Mouse (Mus musculus) megakaryocyte, adult 5-6 weeks (primary cell): ENCODE results near the gene Csnk1g2. TPM values are rescaled to one million over a fixed set of nuclear protein-coding genes. Genes with fewer than 3 reads are reported as not detected.
A peak's percentile ranks its signal among the peaks of the same experiment; 100 is the strongest.

ENCODE experiments used
- ATAC-seq: 2 replicates; pipeline ENCODE4 v1.8.0; 2016; ENCODE audit warnings: mild to moderate bottlenecking, inconsistent platforms; ENCODE audit not compliant: poor library complexity, severe bottlenecking
- total RNA-seq, 2 experiments: library from RNA; stranded (forward) in 1 of 2; stranded (reverse) in 1 of 2; fragments of 153-499, 151-499 nt in 1 of 2; fragments of 221-1000, 200-1000 nt in 1 of 2; gene quantifications; 2 replicates each; pipeline versions ENCODE4 v1.2.3 to v1.2.4; 2015 to 2017

The Csnk1g2 gene
- total RNA-seq, 2 experiments from 2014 or later, result 46.0 to 127 TPM

GRCm38 (mm10) chr10:80663485-80664196 is 41.0 kb downstream of the Csnk1g2 start:
- peak; percentile 22; the same call in 1 of the 2 replicates for ATAC-seq

- ATAC-seq, result peak; percentile 58
Observed at GRCm38 (mm10) chr10:80664197-80665015, 41.8 kb downstream of the Csnk1g2 start.

- no peak for ATAC-seq
Observed at GRCm38 (mm10) chr10:80665016-80665380, 42.4 kb downstream of the Csnk1g2 start.

- no peak for ATAC-seq
Observed at GRCm38 (mm10) chr10:80665459-80665858, 42.8 kb downstream of the Csnk1g2 start.

- no peak for ATAC-seq
Observed at GRCm38 (mm10) chr10:80665981-80666733, 43.5 kb downstream of the Csnk1g2 start.

GRCm38 (mm10) chr10:80666837-80667412 is 44.3 kb downstream of the Csnk1g2 start:
- no peak for ATAC-seq

- no peak for ATAC-seq
Observed at GRCm38 (mm10) chr10:80668614-80669013, 46.0 kb downstream of the Csnk1g2 start.

GRCm38 (mm10) chr10:80669018-80669417 is 46.4 kb downstream of the Csnk1g2 start:
- no peak for ATAC-seq

GRCm38 (mm10) chr10:80669737-80670485 is 47.3 kb downstream of the Csnk1g2 start:
- ATAC-seq, result no peak

- no peak for ATAC-seq
Observed at GRCm38 (mm10) chr10:80670531-80670930, 47.9 kb downstream of the Csnk1g2 start.

GRCm38 (mm10) chr10:80671251-80671650 is 48.6 kb downstream of the Csnk1g2 start:
- ATAC-seq, result no peak

GRCm38 (mm10) chr10:80671936-80672690 is 49.5 kb downstream of the Csnk1g2 start:
- ATAC-seq, result no peak

- no peak for ATAC-seq
Observed at GRCm38 (mm10) chr10:80673690-80674089, 51.1 kb downstream of the Csnk1g2 start.

GRCm38 (mm10) chr10:80674161-80674711 is 51.6 kb downstream of the Csnk1g2 start:
- ATAC-seq, result no peak

GRCm38 (mm10) chr10:80674851-80675404 is 52.3 kb downstream of the Csnk1g2 start:
- no peak for ATAC-seq

GRCm38 (mm10) chr10:80675405-80676197 is 53.0 kb downstream of the Csnk1g2 start:
- ATAC-seq, result peak; percentile 0; the same call in 1 of the 2 replicates

- ATAC-seq, result peak; percentile 66
Observed at GRCm38 (mm10) chr10:80676198-80676928, 53.7 kb downstream of the Csnk1g2 start.
